Mouse (Mus musculus) ES-Bruce4 (cell line): ENCODE measurements around the gene Nos1.

Source experiments
- CTCF ChIP-seq: IDR thresholded peaks from one replicate; pipeline ENCODE4 v1.8.1; 2011; ENCODE audit warnings: low read depth, low read length
- EP300 ChIP-seq: IDR thresholded peaks from 2 replicates; pipeline ENCODE4 v1.6.1; 2011; ENCODE audit warnings: low read depth, low read length; ENCODE audit not compliant: insufficient read depth
- POLR2A ChIP-seq: IDR thresholded peaks from one replicate; pipeline ENCODE4 v1.8.1; 2011; ENCODE audit warnings: low read length; ENCODE audit not compliant: insufficient read depth

- TF ChIP-seq POLR2A (no peak), CTCF (no peak), EP300 (no peak)
Observed at GRCm38 (mm10) chr5:117990957-117991356, 210.1 kb downstream of the Nos1 start.
